Mouse (Mus musculus) G1E (cell line): ENCODE measurements around the gene Cpne2.

ENCODE experiments used
- CTCF ChIP-seq: IDR thresholded peaks from 2 replicates; pipeline ENCODE4 v1.5.1; 2012; ENCODE audit warnings: low read depth, low read length, inconsistent platforms, mixed read lengths
- POLR2AphosphoS5 ChIP-seq: IDR thresholded peaks from 2 replicates; pipeline ENCODE4 v1.6.1; 2012; ENCODE audit warnings: low read depth, low read length, inconsistent platforms; ENCODE audit not compliant: insufficient replicate concordance

GRCm38 (mm10) chr8:94532000-94532399, 790 bp upstream of the Cpne2 start:
- no peak for TF ChIP-seq CTCF
- no peak for TF ChIP-seq POLR2AphosphoS5
